In genomic region chr9:37030347-37031213, GRCm38 (mm10) we compare ENCODE assay signal across 10 mouse cellular contexts.
A peak's percentile ranks its signal among the peaks of the same experiment; 100 is the strongest.
DNase-seq lines count a peak whose midpoint lies in the region; ATAC-seq and TF ChIP-seq lines count a peak whose summit lies in the region.
"Had no signal": no experiment of that assay in that cellular context is flagged by ENCODE, and none has a peak within 500 bp of the region (broad histone marks: within the 10 kb centered on the region; RNA-seq: fewer than 3 reads in every experiment).

No protein-coding gene starts in this region.

- peaks cover 52% of the 10 kb centered on the region for H3K4me1 ChIP-seq in forebrain, embryonic 12.5 days
- H3K4me1 ChIP-seq in limb, embryonic 14.5 days (ENCODE audit: control insufficient read depth, insufficient read depth, low read length) = peaks cover 33% of the 10 kb centered on the region
- H3K4me1 ChIP-seq in stomach, embryonic 16.5 days (ENCODE audit: control insufficient read depth, insufficient read depth, low read length) = peaks cover 29% of the 10 kb centered on the region

- 0 out of 2 replicates have a peak, but pooled peaks cover 3% of the 10 kb centered on the region for H3K9me3 ChIP-seq in forebrain, embryonic 12.5 days
- no peaks in the 10 kb centered on the region for H3K9me3 ChIP-seq in limb, embryonic 14.5 days (ENCODE audit: control insufficient read depth, low read length)
- no peaks in the 10 kb centered on the region for H3K9me3 ChIP-seq in stomach, embryonic 16.5 days (replicated peaks; ENCODE audit: control insufficient read depth, low read length)

- 0 out of 2 replicates have a peak, but pooled peaks cover 3% of the 10 kb centered on the region for H3K36me3 ChIP-seq in forebrain, embryonic 12.5 days (replicated peaks)
- no peaks in the 10 kb centered on the region for H3K36me3 ChIP-seq in limb, embryonic 14.5 days (ENCODE audit: control insufficient read depth, insufficient read depth, low read length)
- H3K36me3 ChIP-seq in stomach, embryonic 16.5 days (ENCODE audit: control insufficient read depth, insufficient read depth, low read length) = no peaks in the 10 kb centered on the region

- no peak overlapping the region for H3K4me3 ChIP-seq in left cerebral cortex, adult 2 months
- no peak overlapping the region for H3K4me3 ChIP-seq in forebrain, embryonic 12.5 days (replicated peaks)
- H3K4me3 ChIP-seq in limb, embryonic 14.5 days (replicated peaks; ENCODE audit: low read length) = no peak overlapping the region
- H3K4me3 ChIP-seq in stomach, embryonic 16.5 days (replicated peaks; ENCODE audit: low read length) = no peak overlapping the region
- H3K4me3 ChIP-seq: myocyte had no signal

- no peaks in the 10 kb centered on the region for H3K27me3 ChIP-seq in forebrain, embryonic 12.5 days
- peaks cover 8% of the 10 kb centered on the region; the same call in 1 of the 2 replicates for H3K27me3 ChIP-seq in limb, embryonic 14.5 days (ENCODE audit: control insufficient read depth, insufficient read depth, low read length)
- no peaks in the 10 kb centered on the region for H3K27me3 ChIP-seq in stomach, embryonic 16.5 days (ENCODE audit: control insufficient read depth, insufficient read depth, low read length)

- ATAC-seq in forebrain, embryonic 12.5 days (ENCODE audit: low FRiP score) = no peak
- ATAC-seq in limb, embryonic 14.5 days (ENCODE audit: low FRiP score, low read depth) = peak; percentile 83
- peak; percentile 82 for ATAC-seq in stomach, embryonic 16.5 days (ENCODE audit: insufficient read depth, low FRiP score)

- TF ChIP-seq CTCF in left cerebral cortex, adult 2 months (IDR thresholded peaks at IDR 0.05) = no peak

- intact Hi-C loops in left cerebral cortex, adult 2 months (cut with DNase I) = no loop called here
- intact Hi-C loops in left cerebral cortex, postnatal 36 days (cut with DNase I) = loop anchor here (5.0 kb wide), 1 partner anchor 43 kb away; no protein-coding TSS in a partner anchor

- no peak overlapping the region for H3K9ac ChIP-seq in forebrain, embryonic 12.5 days
- no peak overlapping the region for H3K9ac ChIP-seq in limb, embryonic 14.5 days (ENCODE audit: low read depth, low read length, severe bottlenecking)
- H3K9ac ChIP-seq in stomach, embryonic 16.5 days (ENCODE audit: low read length) = 0 out of 2 replicates have a peak overlapping the region, but pooled peaks have one; percentile 24

- 26% methylated on average over 9 of the region's 9 CpGs for WGBS in forebrain, embryonic 12.5 days
- 11% methylated on average over 9 of the region's 9 CpGs for WGBS in limb, embryonic 14.5 days
- WGBS in stomach, embryonic 16.5 days = 30% methylated on average over 9 of the region's 9 CpGs

- peak overlapping the region; percentile 57; the same call in 1 of the 2 replicates for H3K27ac ChIP-seq in left cerebral cortex, adult 2 months
- peak overlapping the region; percentile 69 for H3K27ac ChIP-seq in forebrain, embryonic 12.5 days
- H3K27ac ChIP-seq in limb, embryonic 14.5 days (replicated peaks; ENCODE audit: low read depth, low read length) = no peak overlapping the region
- H3K27ac ChIP-seq in stomach, embryonic 16.5 days (ENCODE audit: low read length) = peak overlapping the region; percentile 82

- TF ChIP-seq POLR2A in limb, embryonic 14.5 days (IDR thresholded peaks at IDR 0.05; ENCODE audit: borderline replicate concordance, extremely low read depth, insufficient read depth, insufficient read length) = no peak

- DNase-seq in left cerebral cortex, adult 2 months (ENCODE audit: extremely low spot score in 1 of 2, low spot score in 2 of 2) = no peak
- DNase-seq in left cerebral cortex, postnatal 36 days (ENCODE audit: low spot score in 2 of 2) = no peak
- peak; percentile 84 for DNase-seq in limb, embryonic 14.5 days (ENCODE audit: low spot score)
- DNase-seq in spleen, adult 12 weeks (ENCODE audit: low spot score) = no peak
- no peak for DNase-seq in spleen, postnatal 36 days (ENCODE audit: low spot score in 2 of 2)
- DNase-seq in gastrocnemius, adult 8-10 months (ENCODE audit: low spot score in 2 of 2) = no peak
- DNase-seq: thymus, postnatal 4 days had no signal

- H3K4me2 ChIP-seq in forebrain, embryonic 12.5 days = no peak overlapping the region
- no peak overlapping the region for H3K4me2 ChIP-seq in limb, embryonic 14.5 days (replicated peaks; ENCODE audit: low read depth, low read length, severe bottlenecking)
- H3K4me2 ChIP-seq in stomach, embryonic 16.5 days (ENCODE audit: low read depth, low read length) = no peak overlapping the region
